Mouse (Mus musculus) lung, postnatal 0 days (tissue): ENCODE measurements around the gene Cdk18.

ENCODE experiments used
- CTCF ChIP-seq: IDR thresholded peaks from 2 replicates; pipeline ENCODE4 v1.5.1; 2016; ENCODE audit warnings: antibody characterized with exemption, mild to moderate bottlenecking
- EP300 ChIP-seq: IDR thresholded peaks from 2 replicates; pipeline ENCODE4 v1.6.1; 2016; ENCODE audit warnings: antibody characterized with exemption, mild to moderate bottlenecking, control low read depth

GRCm38 (mm10) chr1:132085181-132086049 lies 54.1 kb downstream of the Cdk18 start:
- TF ChIP-seq EP300 (no peak), CTCF (no peak)
